Mouse (Mus musculus) cerebellum, adult 2 months (tissue): ENCODE results near the gene Med4. TPM values are rescaled to one million over a fixed set of nuclear protein-coding genes. Genes with fewer than 3 reads are reported as not detected.

Experiments used
- DNase-seq, 2 experiments: peaks; one replicate each; pipeline ENCODE4 v3.0.0; 2021
- H3K27ac ChIP-seq: fragments of 200-500 bp; 2 replicates; pipeline ENCODE4 v1.5.1; 2012; ENCODE audit warnings: low read length, control low read depth, inconsistent platforms; ENCODE audit not compliant: insufficient read depth
- H3K27me3 ChIP-seq: fragments of 200-500 bp; 2 replicates; pipeline ENCODE4 v1.6.1; 2012; ENCODE audit warnings: inconsistent platforms, mild to moderate bottlenecking, low read length, moderate library complexity; ENCODE audit not compliant: control insufficient read depth, insufficient read depth
- H3K4me1 ChIP-seq: fragments of 200-500 bp; 2 replicates; pipeline ENCODE4 v1.6.1; 2011; ENCODE audit warnings: low read length; ENCODE audit not compliant: control insufficient read depth, insufficient read depth
- H3K4me3 ChIP-seq: fragments of 200-500 bp; replicated peaks from 2 replicates; pipeline ENCODE3; 2011; ENCODE audit warnings: mild to moderate bottlenecking, low read depth, low read length, control low read depth; ENCODE audit not compliant: insufficient read depth
- CTCF ChIP-seq: fragments of 200-500 bp; IDR thresholded peaks from 2 replicates; pipeline ENCODE4 v1.5.1; 2011; ENCODE audit warnings: low read depth, mild to moderate bottlenecking, control low read depth, low read length, moderate library complexity, borderline replicate concordance; ENCODE audit not compliant: insufficient read depth
- POLR2A ChIP-seq: fragments of 200-500 bp; IDR thresholded peaks from 2 replicates; pipeline ENCODE4 v1.6.1; 2011; ENCODE audit warnings: low read length, control low read depth, borderline replicate concordance; ENCODE audit not compliant: insufficient read depth
- WGBS: fragments of 180-500 bp; shearing (Covaris S2); methylation state at CpG from one replicate; pipeline ENCODE4 v1.1.7; 2018; 5-methylcytosine and 5-hydroxymethylcytosine counted together
- polyA plus RNA-seq: library from polyadenylated mRNA; depleted of rRNA; stranded (reverse); fragments of >200 nt; gene quantifications from 2 replicates; pipeline ENCODE4 v1.2.3, GENCODE M21; 2012

Gene Med4
- polyA plus RNA-seq, 1 experiment = 40.0 TPM

DNA sequence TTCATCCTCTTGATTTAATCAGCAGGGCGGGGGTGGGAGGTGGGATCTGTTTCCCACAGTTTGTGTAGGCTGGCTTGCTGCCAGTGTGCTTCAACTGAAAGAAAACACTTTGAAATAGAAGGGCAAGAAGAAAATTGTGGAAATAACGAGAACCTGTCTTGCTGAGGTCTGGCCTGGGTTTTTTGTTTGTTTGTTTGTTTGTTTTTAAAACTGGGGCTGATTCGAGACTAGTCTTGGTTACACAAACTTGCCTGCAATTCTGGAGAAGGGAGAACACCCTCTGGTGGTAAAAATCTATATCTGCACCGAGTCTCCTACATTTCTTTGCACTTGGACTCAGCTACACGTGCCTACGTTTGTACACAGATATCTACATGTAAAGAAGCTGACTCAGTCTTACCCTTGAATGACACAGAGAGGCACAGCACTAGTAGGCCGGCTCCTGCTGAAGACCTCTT is 35.2 kb upstream of the Med4 start:
- peaks cover 12% of the 10 kb centered on the region; the same call in 1 of the 2 replicates for H3K4me1 ChIP-seq
- WGBS = 7% methylated on average over 7 of the region's 7 CpGs
- peak; percentile 43 to 77 for DNase-seq
- no peak overlapping the region for H3K4me3 ChIP-seq
- no peaks in the 10 kb centered on the region for H3K27me3 ChIP-seq
- TF ChIP-seq CTCF = peak; percentile 52; the same call in 1 of the 2 replicates
- TF ChIP-seq POLR2A = no peak
- no peak overlapping the region for H3K27ac ChIP-seq

DNA sequence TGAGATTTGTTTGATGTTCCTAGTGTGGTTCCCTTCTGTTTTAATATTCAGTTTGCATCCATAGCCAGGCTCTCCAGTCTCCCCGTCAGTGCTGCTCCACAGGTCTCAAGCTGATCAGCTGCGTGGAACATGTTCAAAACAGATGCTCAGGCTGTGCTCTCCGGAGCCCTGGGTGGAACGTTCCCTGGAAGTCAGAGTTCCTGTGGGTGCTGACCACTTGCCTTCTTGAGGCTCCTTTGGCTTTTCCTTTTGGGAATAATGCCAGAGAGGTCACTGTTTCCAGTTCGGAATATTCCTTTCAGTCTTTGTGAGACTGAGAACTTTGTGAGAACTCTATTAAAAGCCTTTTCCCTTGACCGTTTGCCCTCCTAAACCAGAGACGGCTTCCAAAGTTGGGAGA is 34.3 kb upstream of the Med4 start:
- 31% methylated on average over 7 of the region's 7 CpGs for WGBS
- TF ChIP-seq POLR2A (no peak), CTCF (no peak)
- peak; percentile 20 to 27 for DNase-seq

DNA sequence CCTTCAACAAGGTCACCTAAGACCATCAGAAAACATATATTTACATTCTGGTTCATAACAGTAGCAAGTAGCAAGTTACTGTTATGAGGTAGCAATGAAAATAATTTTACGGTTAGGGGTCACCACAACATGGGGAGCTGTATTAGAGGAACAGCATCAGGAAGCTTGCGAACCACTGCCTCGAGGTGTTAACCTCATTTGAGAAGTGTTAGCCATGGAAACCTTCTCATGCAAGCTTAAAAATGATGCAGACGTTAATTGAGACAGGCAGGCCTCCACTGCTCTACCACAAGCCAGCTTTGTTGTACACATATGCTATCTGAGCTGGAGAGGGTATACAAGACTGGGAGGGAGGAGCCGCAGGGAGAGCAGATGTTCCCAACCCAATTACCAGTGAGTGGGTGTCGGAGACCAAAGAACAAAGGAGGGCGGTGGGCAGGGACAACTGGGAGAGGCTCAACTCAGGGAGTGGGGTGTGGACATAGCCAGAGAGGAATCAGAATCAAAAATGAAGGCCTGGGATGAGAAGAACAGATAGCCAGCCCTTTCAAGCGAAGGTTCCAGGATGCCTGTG is 33.4 kb upstream of the Med4 start:
- no peak for DNase-seq
- TF ChIP-seq CTCF (no peak), POLR2A (no peak)
- no peak overlapping the region for H3K4me3 ChIP-seq
- H3K27ac ChIP-seq = no peak overlapping the region
- 71% methylated on average over 8 of the region's 8 CpGs for WGBS
- peaks cover 12% of the 10 kb centered on the region; the same call in 1 of the 2 replicates for H3K4me1 ChIP-seq
- H3K27me3 ChIP-seq = no peaks in the 10 kb centered on the region

More for the DNA sequence above, 34.3 kb upstream of the Med4 start:
- Histone ChIP-seq H3K27ac (no peak overlapping the region), H3K27me3 (no peaks in the 10 kb centered on the region), H3K4me1 (peaks cover 12% of the 10 kb centered on the region; the same call in 1 of the 2 replicates), H3K4me3 (no peak overlapping the region)

DNA sequence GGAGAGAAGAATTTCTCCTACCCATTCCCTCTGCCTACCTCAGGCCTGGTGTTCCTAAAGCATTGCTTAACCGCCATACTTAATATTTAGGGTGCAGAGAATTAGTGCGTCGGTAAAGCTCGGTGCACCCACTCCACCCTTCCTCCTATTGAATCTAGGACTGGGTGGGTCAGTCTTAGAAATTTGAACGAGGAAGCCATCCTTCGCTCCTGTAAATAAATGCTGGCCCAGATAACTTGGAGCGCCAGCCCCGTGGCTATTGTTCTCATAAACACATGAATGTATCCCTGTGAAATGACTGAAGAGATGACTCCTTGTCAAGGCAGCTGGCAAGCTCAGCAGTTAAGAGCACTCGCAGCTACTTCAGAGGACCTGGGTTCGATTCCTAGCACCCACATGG is 32.7 kb upstream of the Med4 start:
- Histone ChIP-seq H3K27ac (no peak overlapping the region), H3K4me1 (peaks cover 12% of the 10 kb centered on the region; the same call in 1 of the 2 replicates), H3K4me3 (no peak overlapping the region), H3K27me3 (no peaks in the 10 kb centered on the region)
- TF ChIP-seq POLR2A (no peak), CTCF (no peak)
- no peak for DNase-seq
- WGBS = 94% methylated on average over 10 of the region's 10 CpGs

DNA sequence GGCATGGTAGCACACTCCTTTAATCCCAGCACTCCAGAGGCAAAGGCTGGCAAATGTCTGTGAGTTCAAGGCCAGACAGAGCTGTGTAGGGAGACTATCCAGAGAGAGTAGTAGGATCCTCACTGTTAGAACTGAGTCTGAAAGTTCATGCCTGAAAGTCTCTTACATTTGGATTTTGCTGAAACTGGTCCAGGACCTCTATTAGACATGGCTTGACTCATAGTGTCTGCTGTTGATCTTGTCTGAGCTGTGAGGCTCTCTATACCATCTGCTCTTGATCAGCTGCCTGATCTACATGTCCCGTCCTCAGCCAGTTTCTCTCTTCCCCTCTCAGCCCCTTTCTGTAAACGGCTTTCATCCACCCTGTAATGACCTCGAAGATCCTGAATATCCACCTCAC is 31.5 kb upstream of the Med4 start:
- DNase-seq = no peak
- Histone ChIP-seq H3K4me1 (peaks cover 9% of the 10 kb centered on the region; the same call in 1 of the 2 replicates), H3K27ac (no peak overlapping the region), H3K4me3 (no peak overlapping the region), H3K27me3 (no peaks in the 10 kb centered on the region)
- WGBS = 55% methylated on average over 3 of the region's 3 CpGs
- TF ChIP-seq POLR2A (no peak), CTCF (no peak)

DNA sequence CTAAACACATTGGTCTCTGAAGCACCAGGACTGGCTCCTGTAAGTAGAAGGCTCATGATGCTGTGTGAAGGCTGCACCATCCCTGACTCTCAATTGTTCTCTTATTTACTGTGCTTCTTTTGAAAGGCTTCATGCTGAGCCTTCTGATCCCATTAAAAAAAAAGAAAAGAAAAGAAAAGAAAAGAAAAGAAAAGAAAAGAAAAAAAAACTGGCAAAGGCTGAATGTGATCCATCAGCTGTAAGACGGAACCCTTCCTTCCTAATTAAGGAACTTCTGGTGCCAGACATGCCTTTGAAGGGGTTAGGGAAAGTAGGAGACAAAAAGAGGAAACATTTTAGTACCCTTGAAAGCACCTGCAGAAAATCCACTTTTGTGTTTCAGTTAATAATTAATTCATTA is 30.1 kb upstream of the Med4 start:
- Histone ChIP-seq H3K4me1 (peaks cover 4% of the 10 kb centered on the region; the same call in 1 of the 2 replicates), H3K27me3 (no peaks in the 10 kb centered on the region), H3K4me3 (no peak overlapping the region), H3K27ac (no peak overlapping the region)
- DNase-seq = no peak
- no peak for TF ChIP-seq CTCF
- no peak for TF ChIP-seq POLR2A
- WGBS = 77% methylated on average over 1 of the region's 1 CpGs

DNA sequence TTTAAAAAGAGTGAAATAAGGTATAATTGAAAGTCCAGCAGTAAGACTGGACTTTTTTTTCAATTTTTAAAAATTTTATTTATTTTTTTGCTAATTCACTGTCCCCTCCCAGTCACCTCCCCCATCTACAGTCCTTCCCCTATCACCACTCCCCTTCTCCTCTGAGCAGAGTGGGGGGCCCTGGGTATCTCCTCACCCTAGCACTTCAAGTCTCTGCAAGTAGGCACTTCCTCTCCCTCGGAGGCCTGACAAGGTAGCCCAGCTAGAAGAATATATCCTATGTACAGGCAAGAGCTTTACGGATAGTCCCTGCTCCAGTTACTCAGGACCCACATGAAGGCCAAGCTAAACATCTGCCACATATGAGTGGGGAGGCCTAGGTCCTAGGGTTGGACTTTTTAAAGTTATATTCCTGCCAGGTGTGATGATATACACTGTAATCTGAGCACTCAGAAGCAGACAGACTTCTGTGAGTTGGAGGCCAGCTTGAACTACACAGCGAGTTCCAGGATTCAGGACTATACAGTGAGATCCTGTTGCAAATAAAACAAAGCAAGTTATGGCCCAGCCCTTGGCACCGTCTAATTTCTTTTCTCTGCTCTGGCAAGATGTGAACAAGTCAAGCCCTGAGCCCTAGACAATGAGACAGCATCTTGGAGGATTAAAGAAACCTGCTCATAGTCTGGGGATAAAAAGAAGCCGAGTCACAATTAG is 26.2 kb upstream of the Med4 start:
- H3K4me1 ChIP-seq = no peaks in the 10 kb centered on the region
- DNase-seq = no peak
- no peaks in the 10 kb centered on the region for H3K27me3 ChIP-seq
- WGBS = 82% methylated on average over 5 of the region's 5 CpGs
- no peak overlapping the region for H3K4me3 ChIP-seq
- no peak overlapping the region for H3K27ac ChIP-seq
- no peak for TF ChIP-seq POLR2A
- TF ChIP-seq CTCF = no peak

DNA sequence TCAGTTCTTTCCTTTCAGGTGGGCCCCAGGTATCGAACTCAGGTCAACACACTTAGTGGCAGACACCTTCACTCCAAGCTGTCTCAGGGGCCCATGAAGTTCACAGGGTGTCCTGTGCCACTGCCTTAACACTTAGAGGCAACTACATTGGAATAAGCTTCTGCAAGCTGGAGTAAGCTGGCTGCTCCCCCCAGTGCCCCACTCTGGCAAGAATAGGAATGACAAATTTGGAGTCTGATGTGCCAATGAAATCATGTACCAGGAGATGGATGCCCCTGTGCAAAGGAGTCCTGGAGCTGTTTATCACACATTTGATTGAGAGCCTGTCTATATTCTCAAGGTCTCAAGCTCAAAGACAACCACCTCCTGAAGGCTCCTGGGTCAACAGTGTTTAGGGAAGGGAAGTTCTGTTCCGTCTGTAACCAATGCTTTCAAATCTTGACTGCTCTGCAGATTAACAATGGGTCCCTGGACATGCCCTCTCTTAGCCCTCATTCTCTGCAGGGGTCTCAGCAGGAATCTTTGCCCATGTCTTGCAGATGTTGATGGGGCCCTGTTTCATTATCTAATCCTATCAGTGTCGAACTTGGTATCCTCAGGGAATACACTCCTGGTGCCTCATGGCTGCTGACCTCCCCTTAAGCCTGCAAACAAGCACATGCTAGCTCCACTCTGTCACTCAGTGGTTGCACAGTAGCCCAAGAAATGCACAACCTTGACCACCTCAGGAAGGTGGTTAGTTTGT is 25.3 kb upstream of the Med4 start:
- DNase-seq = no peak
- Histone ChIP-seq H3K4me3 (no peak overlapping the region), H3K27me3 (no peaks in the 10 kb centered on the region), H3K4me1 (no peaks in the 10 kb centered on the region), H3K27ac (no peak overlapping the region)
- TF ChIP-seq CTCF (peak; percentile 16; the same call in 1 of the 2 replicates), POLR2A (no peak)
- WGBS = 79% methylated on average over 3 of the region's 3 CpGs
